Mouse (Mus musculus): ENCODE measurements around the gene Hmgcs1. TPM values are rescaled to one million over a fixed set of nuclear protein-coding genes. Genes with fewer than 3 reads are reported as not detected.

The Hmgcs1 gene
- polyA plus RNA-seq, 1 experiment from 2014 or later, result 64.9 TPM

GRCm38 (mm10) chr13:119716105-119716504 is 25.9 kb downstream of the Hmgcs1 start:
- DNase-seq (ENCODE audit: low read depth, low spot score) (no peak), ATAC-seq (no peak)
- TF ChIP-seq CTCF (IDR thresholded peaks at IDR 0.05), result no peak
- ChIA-PET POLR2A (no interaction called here), CTCF (no interaction called here)
- H3K27me3 ChIP-seq, result no peaks in the 10 kb centered on the region
- in situ Hi-C loops (cut with MboI; ENCODE audit: low pct_unique_long_range_greater_than_20kb), result no loop called here

DNA sequence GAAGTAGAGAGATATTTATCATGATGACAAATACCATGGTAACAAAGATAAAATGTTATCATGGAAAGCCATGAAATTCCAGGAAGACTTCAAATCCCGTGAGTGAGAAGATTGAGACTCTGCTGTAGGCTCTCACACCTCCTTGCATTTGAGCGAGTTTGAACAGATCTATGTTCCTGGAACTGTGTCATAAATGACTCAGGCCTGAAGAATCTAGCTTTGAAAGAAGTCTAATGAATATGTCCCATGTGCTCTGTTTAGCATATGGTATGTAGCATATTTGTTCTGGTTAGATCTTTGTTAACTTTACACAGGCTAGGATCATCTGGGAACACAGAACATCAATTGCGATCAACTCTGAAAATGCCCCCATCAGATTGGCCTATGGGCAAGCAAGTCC is 32.3 kb downstream of the Hmgcs1 start:
- ChIA-PET CTCF (interaction anchor here (2.0 to 3.2 kb wide), 2 partner anchors 15 to 83 kb away, joined by 4 to 15 read pairs; no protein-coding TSS in a partner anchor), POLR2A (no interaction called here)
- H3K27me3 ChIP-seq, result no peaks in the 10 kb centered on the region
- no peak for DNase-seq (ENCODE audit: low read depth, low spot score)
- no peak for TF ChIP-seq CTCF (IDR thresholded peaks at IDR 0.05)
- peak; percentile 54 for ATAC-seq
- in situ Hi-C loops (cut with MboI; ENCODE audit: low pct_unique_long_range_greater_than_20kb), result no loop called here

DNA sequence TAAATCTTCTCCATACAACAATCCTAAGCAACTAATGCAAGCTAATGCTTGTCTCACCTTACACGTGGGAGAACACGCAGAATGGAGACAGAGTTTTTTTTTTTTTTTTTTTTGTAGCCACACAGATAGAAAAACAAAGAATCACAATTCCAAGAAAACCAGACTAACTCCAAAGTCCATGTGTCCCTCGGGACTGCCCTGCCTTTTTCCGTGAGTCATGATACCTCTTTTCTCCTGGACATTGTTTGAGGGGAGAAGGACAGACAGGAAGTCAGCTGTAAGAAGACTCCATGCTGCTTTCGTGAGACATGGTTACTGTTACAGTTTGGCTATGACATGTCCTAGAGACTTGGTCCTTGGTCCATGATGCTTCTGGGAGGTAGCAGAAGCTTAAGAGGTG is 33.2 kb downstream of the Hmgcs1 start:
- POLR2A ChIA-PET, result no interaction called here
- ATAC-seq, result no peak
- in situ Hi-C loops (cut with MboI; ENCODE audit: low pct_unique_long_range_greater_than_20kb), result no loop called here
- no peaks in the 10 kb centered on the region for H3K27me3 ChIP-seq
- no peak for TF ChIP-seq CTCF (IDR thresholded peaks at IDR 0.05)
- CTCF ChIA-PET, result interaction anchor here (0.9 to 3.2 kb wide), 4 partner anchors 12 to 84 kb away, joined by 4 to 15 read pairs (median 4); no protein-coding TSS in a partner anchor
- DNase-seq (ENCODE audit: low read depth, low spot score), result no peak

GRCm38 (mm10) chr13:119724541-119724940 is 34.4 kb downstream of the Hmgcs1 start:
- CTCF ChIA-PET, result interaction anchor here (0.6 to 3.2 kb wide), 9 partner anchors 11 to 85 kb away, joined by 3 to 15 read pairs (median 5); no protein-coding TSS in a partner anchor
- TF ChIP-seq CTCF (IDR thresholded peaks at IDR 0.05), result peak; percentile 43
- DNase-seq (ENCODE audit: low read depth, low spot score) (no peak), ATAC-seq (no peak)
- H3K27me3 ChIP-seq, result no peaks in the 10 kb centered on the region
- in situ Hi-C loops (cut with MboI; ENCODE audit: low pct_unique_long_range_greater_than_20kb), result no loop called here
- POLR2A ChIA-PET, result no interaction called here

GRCm38 (mm10) chr13:119727608-119728387 is 37.6 kb downstream of the Hmgcs1 start:
- in situ Hi-C loops (cut with MboI; ENCODE audit: low pct_unique_long_range_greater_than_20kb), result no loop called here
- no peak for ATAC-seq
- ChIA-PET POLR2A (no interaction called here), CTCF (no interaction called here)
- no peak for DNase-seq (ENCODE audit: low read depth, low spot score)
- H3K27me3 ChIP-seq, result no peaks in the 10 kb centered on the region
- TF ChIP-seq CTCF (IDR thresholded peaks at IDR 0.05), result no peak

DNA sequence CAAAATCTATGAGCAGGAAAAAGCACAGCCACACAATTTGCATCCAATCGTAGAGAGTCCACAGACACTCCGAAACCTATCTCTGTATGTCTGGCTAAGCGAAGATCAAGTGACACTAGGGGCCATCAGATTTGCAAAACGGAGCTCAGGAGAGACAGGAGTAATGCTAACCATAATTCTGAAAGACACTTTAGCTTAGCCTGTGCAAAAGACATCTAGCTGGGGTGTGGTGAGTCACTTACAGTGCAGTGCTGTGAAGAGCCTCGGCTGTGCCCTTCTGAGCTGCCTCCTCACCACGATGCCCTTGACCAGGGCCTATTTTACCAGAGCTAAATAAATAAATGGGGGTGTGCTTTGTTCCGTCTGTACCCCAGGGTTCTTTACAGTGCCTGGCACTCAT is 39.2 kb downstream of the Hmgcs1 start:
- POLR2A ChIA-PET, result no interaction called here
- ATAC-seq, result no peak
- no peak for DNase-seq (ENCODE audit: low read depth, low spot score)
- in situ Hi-C loops (cut with MboI; ENCODE audit: low pct_unique_long_range_greater_than_20kb), result no loop called here
- H3K27me3 ChIP-seq, result no peaks in the 10 kb centered on the region
- CTCF ChIA-PET, result interaction anchor here (1.0 kb wide), 1 partner anchor 19 kb away, joined by 4 read pairs; no protein-coding TSS in a partner anchor
- TF ChIP-seq CTCF (IDR thresholded peaks at IDR 0.05), result no peak

GRCm38 (mm10) chr13:119731448-119731847 is 41.3 kb downstream of the Hmgcs1 start:
- CTCF ChIA-PET, result interaction anchor here (0.7 to 1.4 kb wide), 2 partner anchors 17 to 70 kb away, joined by 3 to 4 read pairs; no protein-coding TSS in a partner anchor
- in situ Hi-C loops (cut with MboI; ENCODE audit: low pct_unique_long_range_greater_than_20kb), result no loop called here
- POLR2A ChIA-PET, result no interaction called here
- no peak for ATAC-seq
- DNase-seq (ENCODE audit: low read depth, low spot score), result no peak
- H3K27me3 ChIP-seq, result no peaks in the 10 kb centered on the region
- no peak for TF ChIP-seq CTCF (IDR thresholded peaks at IDR 0.05)

DNA sequence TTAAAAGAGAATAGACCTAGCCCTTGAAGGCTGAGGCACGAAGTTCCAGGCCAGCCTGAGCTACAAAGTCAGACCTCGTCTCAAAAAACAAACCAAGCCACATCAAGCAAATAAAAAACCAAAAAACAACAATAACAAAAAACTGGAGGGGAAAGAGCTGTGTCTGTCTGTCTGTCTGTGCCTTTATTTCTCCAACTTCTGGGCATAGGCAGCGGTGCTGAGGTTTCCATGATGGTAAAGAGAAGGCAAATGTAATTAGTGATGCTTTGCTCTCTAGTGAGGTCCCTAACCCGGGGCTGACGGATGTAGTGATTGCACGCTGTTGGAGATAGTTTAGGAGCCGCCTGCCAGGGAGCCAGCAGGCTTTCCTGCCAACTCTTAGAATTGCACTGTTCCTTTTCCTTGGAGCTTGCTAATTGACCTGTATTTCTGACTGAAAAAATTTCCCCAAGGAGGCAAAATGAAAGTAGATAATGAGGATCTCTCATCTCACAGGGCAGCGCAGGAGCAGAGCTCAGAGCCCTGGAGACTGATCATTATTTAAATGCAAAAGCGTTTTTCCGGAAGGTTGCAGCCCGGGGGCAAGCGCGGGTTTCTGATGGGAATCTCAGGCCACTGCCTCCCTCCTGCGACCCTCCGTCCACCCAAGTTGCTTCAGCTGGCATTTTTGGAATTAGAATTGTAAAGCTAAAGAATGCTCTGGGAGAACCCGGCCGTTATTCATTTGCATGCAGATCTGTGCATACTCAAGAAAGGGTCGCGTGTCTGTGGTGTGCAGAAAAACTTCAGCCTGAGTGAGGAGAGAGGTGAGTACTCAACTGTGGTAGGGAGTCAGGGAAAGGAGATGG is 51.4 kb downstream of the Hmgcs1 start:
- ChIA-PET CTCF (interaction anchor here (0.7 to 1.8 kb wide), 2 partner anchors 10 to 56 kb away, joined by 3 to 4 read pairs; no protein-coding TSS in a partner anchor), POLR2A (no interaction called here)
- no peak for DNase-seq (ENCODE audit: low read depth, low spot score)
- in situ Hi-C loops (cut with MboI; ENCODE audit: low pct_unique_long_range_greater_than_20kb), result no loop called here
- H3K27me3 ChIP-seq, result no peaks in the 10 kb centered on the region
- no peak for TF ChIP-seq CTCF (IDR thresholded peaks at IDR 0.05)
- no peak for ATAC-seq

DNA sequence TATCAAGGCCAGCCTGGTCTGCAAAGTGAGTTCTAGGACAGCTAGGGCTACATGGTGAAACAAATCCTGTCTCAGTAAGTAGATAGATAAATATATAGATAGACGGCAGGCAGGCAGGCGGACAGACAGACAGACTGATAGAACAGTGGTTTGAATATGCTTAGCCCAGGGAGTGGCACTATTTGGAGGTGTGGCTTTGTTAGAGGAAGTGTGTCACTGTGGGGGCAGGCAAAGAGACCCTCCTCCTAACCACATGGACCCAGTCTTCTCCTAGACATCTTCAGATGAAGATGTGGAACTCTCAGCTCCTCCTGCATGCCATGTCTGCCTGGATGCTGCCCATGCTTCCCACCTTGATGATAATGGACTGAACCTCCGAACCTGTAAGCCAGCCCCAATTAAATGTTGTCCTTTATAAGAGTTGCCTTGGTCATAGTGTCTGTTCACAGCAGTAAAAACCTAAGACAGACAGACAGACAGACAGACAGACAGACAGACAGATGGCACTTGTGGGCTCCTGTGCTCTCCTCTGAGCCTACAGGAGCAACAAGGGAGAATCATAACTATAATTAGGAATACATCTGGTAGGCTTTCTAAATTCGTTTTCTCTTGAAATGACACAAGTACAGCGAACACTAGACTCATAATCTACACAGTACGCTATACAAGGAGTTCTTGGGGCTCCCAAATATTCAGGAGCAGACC is 52.7 kb downstream of the Hmgcs1 start:
- ATAC-seq (no peak), DNase-seq (ENCODE audit: low read depth, low spot score) (no peak)
- ChIA-PET CTCF (no interaction called here), POLR2A (no interaction called here)
- in situ Hi-C loops (cut with MboI; ENCODE audit: low pct_unique_long_range_greater_than_20kb), result no loop called here
- no peaks in the 10 kb centered on the region for H3K27me3 ChIP-seq
- no peak for TF ChIP-seq CTCF (IDR thresholded peaks at IDR 0.05)

DNA sequence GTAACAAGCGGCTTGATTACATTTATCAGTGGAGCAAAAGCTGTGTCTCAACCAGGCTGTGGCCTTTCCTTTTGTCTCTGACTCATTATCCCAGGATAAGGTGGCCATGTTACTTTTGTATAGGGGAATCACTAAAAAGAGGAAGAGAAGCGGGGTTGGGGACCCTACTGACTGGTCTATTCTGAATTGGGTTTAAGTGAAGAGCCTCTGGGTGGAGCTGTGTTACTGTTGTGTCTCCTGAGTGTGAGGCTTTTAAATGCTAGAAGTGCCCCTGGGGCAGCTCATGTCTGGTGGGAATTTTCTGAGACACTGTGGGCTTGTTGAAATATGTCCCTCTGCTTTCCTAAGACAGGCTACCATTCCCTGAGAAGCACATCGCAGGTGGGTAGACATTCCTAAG is 53.3 kb downstream of the Hmgcs1 start:
- in situ Hi-C loops (cut with MboI; ENCODE audit: low pct_unique_long_range_greater_than_20kb), result no loop called here
- TF ChIP-seq CTCF (IDR thresholded peaks at IDR 0.05), result no peak
- ChIA-PET CTCF (no interaction called here), POLR2A (no interaction called here)
- no peak for DNase-seq (ENCODE audit: low read depth, low spot score)
- H3K27me3 ChIP-seq, result no peaks in the 10 kb centered on the region
- no peak for ATAC-seq
